Mouse (Mus musculus) megakaryocyte, embryonic 14.5 days (primary cell): ENCODE measurements around the gene Gm37240.

Experiments
- FLI1 ChIP-seq: IDR thresholded peaks from 2 replicates; pipeline ENCODE4 v1.6.1; 2012; ENCODE audit warnings: low read length, inconsistent platforms, mixed read lengths
- GATA1 ChIP-seq: IDR thresholded peaks from 3 replicates; pipeline ENCODE4 v1.6.1; 2012; ENCODE audit warnings: mixed read lengths, low read length, inconsistent platforms, borderline replicate concordance

DNA sequence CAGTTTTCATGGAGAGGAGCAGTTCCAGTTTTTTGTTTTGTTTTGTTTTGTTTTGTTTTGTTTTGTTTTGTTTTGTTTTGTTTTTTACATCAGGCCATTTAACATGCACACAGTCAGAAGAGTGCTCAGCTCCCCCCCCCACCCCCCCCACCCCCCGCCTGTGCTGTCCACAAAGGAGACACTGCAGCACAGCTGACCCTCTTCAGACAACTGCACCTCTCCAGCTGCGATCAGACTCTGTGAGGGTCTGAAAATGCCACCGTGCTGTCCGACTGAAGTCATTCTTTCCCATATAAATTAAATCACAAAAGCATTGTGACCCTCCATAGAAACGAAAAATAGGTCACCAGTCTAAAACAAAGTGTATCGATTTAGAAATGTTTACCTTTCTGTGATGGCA is 28.0 kb downstream of the Gm37240 start:
- no peak for TF ChIP-seq GATA1
- no peak for TF ChIP-seq FLI1
